Mouse (Mus musculus): ENCODE results near the gene Thbs2.

DNA sequence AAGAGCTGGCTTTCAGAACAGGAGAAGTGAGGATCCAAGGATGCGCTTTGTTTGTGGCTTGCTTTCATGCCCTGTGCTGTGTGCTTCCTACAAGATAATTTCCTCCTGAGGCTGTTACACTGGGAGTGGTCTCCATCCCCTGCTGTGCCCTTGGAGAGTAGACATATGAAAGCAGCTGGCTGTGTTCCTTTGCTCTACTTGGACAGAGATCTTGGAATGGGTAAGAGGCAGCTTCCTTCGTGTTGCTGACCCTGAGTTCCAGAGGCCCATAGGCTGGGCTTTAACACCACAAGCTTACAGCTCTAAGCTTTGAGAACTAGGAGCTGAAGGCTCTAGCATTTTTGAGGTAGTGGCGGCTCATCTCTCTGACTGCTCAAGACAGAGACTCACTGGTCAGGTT lies 39.1 kb downstream of the Thbs2 start:
- TF ChIP-seq CTCF (IDR thresholded peaks at IDR 0.05; ENCODE audit: extremely low read depth, insufficient read depth, insufficient read length, insufficient replicate concordance) = no peak
- no peak for TF ChIP-seq POLR2A (IDR thresholded peaks at IDR 0.05; ENCODE audit: low read depth, low read length)
